Mouse (Mus musculus) frontal cortex, postnatal 10 days (tissue): Measurements from ENCODE around the gene Gm11146.

ENCODE experiments used
- DNase-seq, 2 experiments: peaks; one replicate each; pipeline ENCODE4 v3.0.0; 2022; ENCODE audit warnings: low spot score in 2 of 2, mixed read lengths in 1 of 2

The Gm11146 gene

DNA sequence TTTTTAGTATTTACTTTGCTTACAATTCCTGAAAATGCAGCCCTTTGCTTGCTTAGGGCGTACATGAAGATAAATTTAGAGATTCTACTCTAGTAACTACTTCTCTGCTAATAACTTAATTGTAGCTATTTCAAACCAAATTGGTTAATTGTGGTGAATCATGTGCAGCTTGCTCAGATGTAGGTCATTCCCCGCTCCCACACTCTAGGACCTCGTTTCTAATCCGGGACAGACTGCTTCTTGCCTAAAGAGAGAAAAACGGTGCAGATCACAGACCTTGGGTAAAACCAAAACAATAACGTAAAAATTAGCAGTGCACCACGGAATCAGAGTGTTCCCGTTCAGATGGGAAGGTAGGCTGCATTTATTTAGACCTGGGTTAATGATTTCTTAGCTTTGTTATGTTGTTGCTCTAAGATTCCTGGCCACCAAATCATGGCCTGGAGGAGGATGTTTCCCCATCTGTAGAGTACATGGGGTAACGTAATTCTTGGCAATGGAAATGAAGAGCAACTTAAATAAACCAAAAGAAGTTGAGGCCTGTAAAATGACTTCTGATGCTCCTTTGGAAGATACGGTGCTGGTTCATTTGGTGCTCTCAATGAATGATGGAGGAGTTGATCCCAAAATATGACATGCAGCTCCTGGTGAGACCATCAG lies 45.3 kb downstream of the Gm11146 start:
- no peak for DNase-seq

GRCm38 (mm10) chr16:77551051-77551450 lies 50.8 kb downstream of the Gm11146 start:
- DNase-seq, result no peak
